Mouse (Mus musculus) CH12.LX (cell line): ENCODE results near the gene Zfp53. TPM values are rescaled to one million over a fixed set of nuclear protein-coding genes. Genes with fewer than 3 reads are reported as not detected.
A peak's percentile ranks its signal among the peaks of the same experiment; 100 is the strongest.

Source experiments
- DNase-seq: peaks from one replicate; pipeline ENCODE4 v3.0.0-alpha.2; 2013; ENCODE audit errors: extremely low read depth
- H3K27ac ChIP-seq: 2 replicates; pipeline ENCODE4 v1.5.1; 2012; ENCODE audit warnings: low read depth, mild to moderate bottlenecking, control low read depth, moderate library complexity; ENCODE audit not compliant: insufficient read depth
- H3K27me3 ChIP-seq: replicated peaks from 2 replicates; pipeline ENCODE3; 2012; ENCODE audit warnings: inconsistent platforms
- H3K36me3 ChIP-seq, 2 experiments: replicated peaks in 1 of 2; 2 replicates each; pipeline versions ENCODE3 to v1.6.1; 2012; ENCODE audit warnings: inconsistent platforms in 1 of 2, low read length in 1 of 2, mild to moderate bottlenecking in 1 of 2, mixed read lengths in 1 of 2, moderate library complexity in 1 of 2; ENCODE audit not compliant: control insufficient read depth in 1 of 2, insufficient read depth in 1 of 2
- H3K4me1 ChIP-seq, 2 experiments: 2 replicates each; pipeline ENCODE4 v1.6.1; 2012; ENCODE audit warnings: inconsistent platforms in 1 of 2, moderate library complexity in 1 of 2; ENCODE audit not compliant: insufficient read depth in 2 of 2, control insufficient read depth in 1 of 2
- H3K4me2 ChIP-seq: 2 replicates; pipeline ENCODE4 v1.6.1; 2012; ENCODE audit warnings: low read depth, mild to moderate bottlenecking, control low read depth; ENCODE audit not compliant: poor library complexity, insufficient read depth, severe bottlenecking
- H3K4me3 ChIP-seq, 3 experiments: fragments of 150-350 bp in 1 of 3; sonication (generic) in 1 of 3; replicated peaks in 1 of 3; 2 replicates each; pipeline versions ENCODE3 to v1.5.1; 2011 to 2012; ENCODE audit warnings: low read depth in 2 of 3, low read length in 2 of 3, mild to moderate bottlenecking in 2 of 3, moderate library complexity in 2 of 3, control low read depth in 1 of 3, improper control_type of control experiment in 1 of 3, inconsistent platforms in 1 of 3, mixed read lengths in 1 of 3; ENCODE audit not compliant: poor library complexity in 1 of 3
- H3K79me2 ChIP-seq: replicated peaks from 2 replicates; pipeline ENCODE4 v1.6.1; 2012; ENCODE audit warnings: mild to moderate bottlenecking, moderate library complexity; ENCODE audit not compliant: control insufficient read depth, poor library complexity, insufficient read depth, severe bottlenecking; ENCODE audit errors: extremely low read depth
- H3K9ac ChIP-seq: 2 replicates; pipeline ENCODE4 v1.6.1; 2012; ENCODE audit warnings: low read depth, mild to moderate bottlenecking, control low read depth, moderate library complexity; ENCODE audit not compliant: insufficient read depth
- H3K9me3 ChIP-seq: replicated peaks from 2 replicates; pipeline ENCODE3; 2012; ENCODE audit warnings: low read length, inconsistent platforms, mixed read lengths
- BHLHE40 ChIP-seq: IDR thresholded peaks from 2 replicates; pipeline ENCODE4 v1.6.1; 2011; ENCODE audit warnings: mild to moderate bottlenecking, low read depth, low read length, improper control_type of control experiment
- CHD1 ChIP-seq: IDR thresholded peaks from 2 replicates; pipeline ENCODE4 v1.6.1; 2012; ENCODE audit warnings: low read depth, low read length, improper control_type of control experiment, inconsistent platforms
- CHD2 ChIP-seq: IDR thresholded peaks from 2 replicates; pipeline ENCODE4 v1.6.1; 2011; ENCODE audit warnings: low read length, improper control_type of control experiment
- CTCF ChIP-seq, 2 experiments: IDR thresholded peaks in 1 of 2; conservative IDR thresholded peaks in 1 of 2; 2 replicates each; pipeline ENCODE4 v1.5.1; 2011 to 2012; ENCODE audit warnings: low read depth in 2 of 2, low read length in 2 of 2, improper control_type of control experiment in 1 of 2, inconsistent platforms in 1 of 2, mild to moderate bottlenecking in 1 of 2, moderate library complexity in 1 of 2
- ELF1 ChIP-seq: IDR thresholded peaks from 2 replicates; pipeline ENCODE4 v1.6.1; 2014; ENCODE audit warnings: low read depth, mild to moderate bottlenecking, inconsistent platforms, low read length, improper control_type of control experiment
- EP300 ChIP-seq: IDR thresholded peaks from 2 replicates; pipeline ENCODE4 v1.6.1; 2011; ENCODE audit warnings: low read length, improper control_type of control experiment
- HCFC1 ChIP-seq: IDR thresholded peaks from 2 replicates; pipeline ENCODE4 v1.6.1; 2012; ENCODE audit warnings: low read depth, mild to moderate bottlenecking, inconsistent platforms, low read length, improper control_type of control experiment
- JUND ChIP-seq: conservative IDR thresholded peaks from 2 replicates; pipeline ENCODE4 v1.6.1; 2011; ENCODE audit warnings: low read depth, low read length, improper control_type of control experiment
- KAT2A ChIP-seq: IDR thresholded peaks from 2 replicates; pipeline ENCODE4 v1.6.1; 2012; ENCODE audit warnings: low read length, improper control_type of control experiment, inconsistent platforms; ENCODE audit not compliant: insufficient replicate concordance
- MXI1 ChIP-seq: IDR thresholded peaks from 2 replicates; pipeline ENCODE4 v1.6.1; 2011; ENCODE audit warnings: mild to moderate bottlenecking, low read depth, low read length, improper control_type of control experiment
- NELFE ChIP-seq: IDR thresholded peaks from 2 replicates; pipeline ENCODE4 v1.6.1; 2011; ENCODE audit warnings: low read depth, low read length, improper control_type of control experiment
- POLR2A ChIP-seq: IDR thresholded peaks from 2 replicates; pipeline ENCODE4 v1.6.1; 2011; ENCODE audit warnings: low read depth, mild to moderate bottlenecking, improper control_type of control experiment, low read length
- RAD21 ChIP-seq: IDR thresholded peaks from 2 replicates; pipeline ENCODE4 v1.6.1; 2011; ENCODE audit warnings: low read depth, mild to moderate bottlenecking, low read length, improper control_type of control experiment, moderate library complexity
- SIN3A ChIP-seq: IDR thresholded peaks from 2 replicates; pipeline ENCODE4 v1.6.1; 2012; ENCODE audit warnings: low read length, improper control_type of control experiment, inconsistent platforms
- SMC3 ChIP-seq: IDR thresholded peaks from 2 replicates; pipeline ENCODE4 v1.6.1; 2011; ENCODE audit warnings: low read depth, low read length, improper control_type of control experiment
- TBP ChIP-seq: conservative IDR thresholded peaks from 2 replicates; pipeline ENCODE4 v1.6.1; 2011; ENCODE audit warnings: low read depth, low read length, improper control_type of control experiment
- TCF12 ChIP-seq: IDR thresholded peaks from 2 replicates; pipeline ENCODE4 v1.6.1; 2014; ENCODE audit warnings: low read depth, mild to moderate bottlenecking, inconsistent platforms, low read length, improper control_type of control experiment
- USF1 ChIP-seq: IDR thresholded peaks from 2 replicates; pipeline ENCODE4 v1.6.1; 2014; ENCODE audit warnings: low read depth, mild to moderate bottlenecking, inconsistent platforms, low read length, improper control_type of control experiment
- USF2 ChIP-seq: conservative IDR thresholded peaks from 2 replicates; pipeline ENCODE4 v1.6.1; 2011; ENCODE audit warnings: low read depth, low read length, improper control_type of control experiment
- ZC3H11A ChIP-seq: IDR thresholded peaks from 2 replicates; pipeline ENCODE4 v1.6.1; 2012; ENCODE audit warnings: low read depth, mild to moderate bottlenecking, inconsistent platforms, low read length, improper control_type of control experiment
- ZMIZ1 ChIP-seq: IDR thresholded peaks from 2 replicates; pipeline ENCODE4 v1.6.1; 2012; ENCODE audit warnings: low read depth, mild to moderate bottlenecking, inconsistent platforms, low read length, improper control_type of control experiment
- dilution Hi-C: fragments of 300-500 bp; cut with MboI; formaldehyde crosslinking; loops from 2 replicates; pipeline ENCODE4 v1.14.3; 2020; ENCODE audit warnings: low sequenced_read_pairs; ENCODE audit not compliant: extremely low pct_unique_long_range_greater_than_20kb, extremely low pct_ligation_motif_present
- in situ Hi-C: fragments of 300-500 bp; cut with MboI; formaldehyde crosslinking; loops from 3 replicates; pipeline ENCODE4 v1.14.3; 2019; ENCODE audit warnings: low sequenced_read_pairs, low pct_ligation_motif_present, low pct_unique_long_range_greater_than_20kb, mixed read lengths
- polyA plus RNA-seq: library from polyadenylated mRNA; unstranded; fragments of >175 nt; gene quantifications from 2 replicates; pipeline ENCODE4 v1.2.1, GENCODE M21; 2012; ENCODE audit warnings: low read depth; ENCODE audit not compliant: insufficient read length
- total RNA-seq, 2 experiments: library from RNA; depleted of rRNA; stranded (reverse); fragments of 300-350 nt in 1 of 2; fragments of >200 nt in 1 of 2; gene quantifications; 2 replicates each; pipeline ENCODE4 v1.2.3; 2012 to 2014

Zfp53 gene
- total RNA-seq (2012; rRNA removed) (4.7 and 5.4 TPM in 2 replicates), total RNA-seq (2014; rRNA removed) (8.4 and 9.6 TPM in 2 replicates), polyA plus RNA-seq (2.4 and 3.7 TPM in 2 replicates)

DNA sequence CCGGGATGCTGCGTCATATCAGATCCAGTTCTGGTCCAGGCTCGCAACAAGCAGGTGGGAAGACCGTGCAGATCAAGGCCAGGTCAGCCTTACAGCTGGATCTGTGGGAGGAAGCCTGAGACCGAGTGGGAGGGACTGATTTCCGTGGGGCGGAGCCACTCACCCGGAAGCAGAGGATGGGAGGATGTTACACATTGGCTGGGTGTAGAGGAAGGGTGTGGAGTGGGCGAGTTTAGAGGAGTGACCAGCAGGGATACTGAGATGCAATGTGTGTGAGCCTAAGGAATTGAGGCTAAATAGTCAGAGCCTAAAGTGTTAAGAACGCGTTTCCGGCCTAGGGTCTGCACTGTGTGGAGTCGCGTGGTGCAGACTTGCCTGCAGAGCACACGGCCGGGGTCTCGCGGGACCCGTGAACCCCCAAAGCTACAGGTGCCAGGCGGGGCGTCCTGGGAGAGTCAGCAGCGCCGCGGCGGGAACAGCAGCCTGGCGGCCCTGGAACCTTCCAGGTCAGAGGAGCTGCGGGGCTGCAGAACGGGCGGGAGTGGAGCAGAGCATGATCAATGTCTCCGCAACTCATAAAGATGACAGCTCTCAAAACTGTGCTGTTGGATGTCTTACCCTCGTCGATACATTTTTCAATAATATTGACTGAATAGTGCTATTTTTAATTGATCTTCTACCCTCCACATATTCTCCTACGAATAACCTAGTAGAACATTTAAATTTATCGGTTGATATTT lies at the start of gene Zfp53:
Zfp53 (plus strand) TSS at position 239 of the 740 bp plus-strand sequence.
- Histone ChIP-seq H3K9me3 (no peaks in the 10 kb centered on the region), H3K4me2 (peak within 1 kb of the TSS; percentile 100), H3K79me2 (peaks cover 30% of the 10 kb centered on the region)
- TF ChIP-seq KAT2A, result no peak
- TF ChIP-seq ZMIZ1, result 0 out of 2 replicates have a peak, but pooled peaks have one; percentile 73
- TF ChIP-seq TBP, result peak; percentile 88
- TF ChIP-seq ZC3H11A, result no peak
- peak; percentile 83 for TF ChIP-seq POLR2A
- no peak for TF ChIP-seq USF1
- peak; percentile 70 for TF ChIP-seq HCFC1
- peak; percentile 83 for TF ChIP-seq CHD2
- TF ChIP-seq NELFE, result peak; percentile 64
- no peak for TF ChIP-seq USF2
- no peak for TF ChIP-seq JUND
- TF ChIP-seq BHLHE40, result no peak; the same call in 1 of the 2 replicates
- TF ChIP-seq MXI1, result peak; percentile 34; the same call in 1 of the 2 replicates
- TF ChIP-seq ELF1, result peak; percentile 96
- TF ChIP-seq TCF12, result peak; percentile 13; the same call in 1 of the 2 replicates
- TF ChIP-seq SIN3A, result peak; percentile 41; the same call in 1 of the 2 replicates
- no peak for TF ChIP-seq EP300
- TF ChIP-seq, all 38 proteins: peak for 10
- Histone ChIP-seq H3K4me1 (peaks cover 2 to 14% of the 10 kb centered on the region in 2 experiments; a peak in 1 of 4 replicates), H3K4me3 (peak within 1 kb of the TSS; percentile 88 to 92 (median 92)), H3K36me3 (peaks cover 6 to 7% of the 10 kb centered on the region in 2 experiments), H3K9ac (peak within 1 kb of the TSS; percentile 79), H3K27me3 (peaks cover 3% of the 10 kb centered on the region), H3K27ac (peak within 1 kb of the TSS; percentile 84)
- in situ Hi-C loops, result no loop called here
- dilution Hi-C loops, result no loop called here
- DNase-seq, result peak; percentile 92

GRCm38 (mm10) chr17:21449669-21450068 lies 39.1 kb upstream of the Zfp53 start:
- no peaks in the 10 kb centered on the region for H3K9me3 ChIP-seq
- peak; percentile 78 for DNase-seq
- dilution Hi-C loops, result no loop called here
- peak; percentile 62 to 85; a peak in 3 of 4 replicates for TF ChIP-seq CTCF (conservative IDR thresholded peaks at IDR 0.05 in 1 of 2, IDR thresholded peaks at IDR 0.05 in 1 of 2; ENCODE audit: low read depth in 2 of 2, low read length in 2 of 2)
- no peak for TF ChIP-seq CHD2
- no peak for TF ChIP-seq CHD1
- peak; percentile 74 for TF ChIP-seq RAD21
- TF ChIP-seq SMC3, result peak; percentile 63
- no peak overlapping the region for H3K27ac ChIP-seq
- peak overlapping the region; percentile 76 to 96 (median 77) for H3K4me3 ChIP-seq
- peaks cover 8 to 19% of the 10 kb centered on the region in 2 experiments; a peak in 3 of 4 replicates for H3K4me1 ChIP-seq
- in situ Hi-C loops, result no loop called here
- peaks cover 2% of the 10 kb centered on the region; the same call in 1 of the 2 replicates for H3K79me2 ChIP-seq
- H3K4me2 ChIP-seq, result peak overlapping the region; percentile 80; the same call in 1 of the 2 replicates
- peaks cover 3 to 15% of the 10 kb centered on the region in 2 experiments for H3K36me3 ChIP-seq
- no peaks in the 10 kb centered on the region for H3K27me3 ChIP-seq
- H3K9ac ChIP-seq, result peak overlapping the region; percentile 88
